In genomic region chr6:143095126-143095525, GRCm38 (mm10) we compare ENCODE assay signal across 19 mouse cellular contexts.
"Had no signal": no experiment of that assay in that cellular context is flagged by ENCODE, and none has a peak within 500 bp of the region (broad histone marks: within the 10 kb centered on the region; RNA-seq: fewer than 3 reads in every experiment).

No protein-coding gene starts in this region.

- H3K9me3 ChIP-seq: limb, embryonic 10.5 days; liver, embryonic 15.5 days; neural tube, embryonic 12.5 days; neural tube, embryonic 15.5 days had no signal

- H3K27me3 ChIP-seq: limb, embryonic 13.5 days; liver, embryonic 15.5 days; neural tube, embryonic 12.5 days; neural tube, embryonic 15.5 days had no signal

- H3K27ac ChIP-seq: limb, embryonic 10.5 days; limb, embryonic 13.5 days; liver, embryonic 15.5 days; neural tube, embryonic 12.5 days; neural tube, embryonic 15.5 days; stomach, postnatal 0 days had no signal

- H3K4me3 ChIP-seq: limb, embryonic 10.5 days; limb, embryonic 13.5 days; liver, embryonic 15.5 days; neural tube, embryonic 12.5 days; neural tube, embryonic 15.5 days had no signal

- H3K4me1 ChIP-seq: neural tube, embryonic 12.5 days had no signal

- H3K4me2 ChIP-seq: limb, embryonic 13.5 days; liver, embryonic 15.5 days; neural tube, embryonic 12.5 days; neural tube, embryonic 15.5 days had no signal

- ATAC-seq: inflammation-experienced regulatory T-cells, adult 6 months; intestine, embryonic 16.5 days had no signal

- H3K9ac ChIP-seq: limb, embryonic 13.5 days; liver, embryonic 15.5 days; neural tube, embryonic 12.5 days; neural tube, embryonic 15.5 days had no signal

- DNase-seq: kidney, adult 18-20 months; kidney, adult 9 months; kidney, postnatal 14 days; kidney, postnatal 4 days; lung, adult 2 months; lung, postnatal 14 days; lung, postnatal 4 days; right cerebral cortex, postnatal 4 days; thymus, adult 2 months; thymus, postnatal 14 days; thymus, postnatal 4 days had no signal
